Mouse (Mus musculus) lung, postnatal 0 days (tissue): Measurements from ENCODE around the gene Taar8b. TPM values are rescaled to one million over a fixed set of nuclear protein-coding genes. Genes with fewer than 3 reads are reported as not detected.
"Not testable (repeated sequence)": the region's sequence is repeated elsewhere in the genome, so short reads cannot be mapped to it uniquely, and the experiment has no call there.

Source experiments
- ATAC-seq: fragments of 200-750 bp; cut with Nextera tagmentation; 2 replicates; pipeline ENCODE4 v1.8.0; 2017; ENCODE audit warnings: moderate library complexity
- DNase-seq: peaks from one replicate; pipeline ENCODE4 v3.0.0-alpha.2; 2016; ENCODE audit warnings: low spot score
- H3K27ac ChIP-seq: fragments of 300-500 bp; sonication (generic); 2 replicates; pipeline ENCODE4 v1.5.1; 2014; ENCODE audit warnings: antibody characterized with exemption, mild to moderate bottlenecking, low read length, mixed read lengths
- H3K27me3 ChIP-seq: fragments of 300-500 bp; sonication (generic); replicated peaks from 2 replicates; pipeline ENCODE4 v1.6.1; 2014; ENCODE audit warnings: low read length, mixed read lengths; ENCODE audit not compliant: insufficient read depth
- H3K36me3 ChIP-seq: fragments of 300-500 bp; sonication (generic); 2 replicates; pipeline ENCODE4 v1.6.1; 2014; ENCODE audit warnings: low read length, mixed read lengths; ENCODE audit not compliant: insufficient read depth
- H3K4me1 ChIP-seq: fragments of 300-500 bp; sonication (generic); 2 replicates; pipeline ENCODE4 v1.6.1; 2014; ENCODE audit warnings: antibody characterized with exemption, low read depth, low read length, mixed read lengths; ENCODE audit not compliant: insufficient read depth
- H3K4me2 ChIP-seq: fragments of 300-500 bp; sonication (generic); replicated peaks from 2 replicates; pipeline ENCODE4 v1.6.1; 2014; ENCODE audit warnings: low read depth, mild to moderate bottlenecking, low read length, moderate library complexity, mixed read lengths
- H3K4me3 ChIP-seq: fragments of 300-500 bp; sonication (generic); 2 replicates; pipeline ENCODE4 v1.5.1; 2014; ENCODE audit warnings: low read depth, low read length
- H3K9ac ChIP-seq: fragments of 300-500 bp; sonication (generic); replicated peaks from 2 replicates; pipeline ENCODE4 v1.6.1; 2014; ENCODE audit warnings: low read depth, mild to moderate bottlenecking
- H3K9me3 ChIP-seq: fragments of 300-500 bp; sonication (generic); 2 replicates; pipeline ENCODE4 v1.6.1; 2016; ENCODE audit warnings: low read length, mixed read lengths
- CTCF ChIP-seq: IDR thresholded peaks from 2 replicates; pipeline ENCODE4 v1.5.1; 2016; ENCODE audit warnings: antibody characterized with exemption, mild to moderate bottlenecking
- EP300 ChIP-seq: IDR thresholded peaks from 2 replicates; pipeline ENCODE4 v1.6.1; 2016; ENCODE audit warnings: antibody characterized with exemption, mild to moderate bottlenecking, control low read depth
- WGBS: fragments of 180-500 bp; shearing (Covaris S2); extraction: QIAGEN DNeasy Blood & Tissue Kit; methylation state at CpG from one replicate; pipeline ENCODE4 v1.1.7; 2014; 5-methylcytosine and 5-hydroxymethylcytosine counted together
- polyA plus RNA-seq: library from polyadenylated mRNA; unstranded; fragments of >200 nt; fragmentation: Nextera tagmentation; extraction: Ambion mirVana; gene quantifications from 2 replicates; pipeline ENCODE4 v1.2.1, GENCODE M21; 2015

The Taar8b gene
- polyA plus RNA-seq, 1 experiment from 2014 or later = not detected

- H3K36me3 ChIP-seq = no peaks in the 10 kb centered on the region
- H3K27ac ChIP-seq = no peak overlapping the region
- DNase-seq (peak; percentile 80), ATAC-seq (no peak)
- 42% methylated on average over 6 of the region's 6 CpGs for WGBS
- no peaks in the 10 kb centered on the region for H3K4me1 ChIP-seq
- H3K9ac ChIP-seq = no peak overlapping the region
- no peak overlapping the region for H3K4me2 ChIP-seq
- H3K9me3 ChIP-seq = no peaks in the 10 kb centered on the region
- H3K4me3 ChIP-seq = no peak overlapping the region
- TF ChIP-seq EP300 (no peak), CTCF (peak; percentile 84)
- no peaks in the 10 kb centered on the region for H3K27me3 ChIP-seq
Observed at GRCm38 (mm10) chr10:24111116-24111778, 19.2 kb upstream of the Taar8b start.

- H3K36me3 ChIP-seq, ATAC-seq, H3K27me3 ChIP-seq, H3K9ac ChIP-seq, H3K4me1 ChIP-seq, H3K4me2 ChIP-seq, H3K4me3 ChIP-seq, H3K9me3 ChIP-seq, H3K27ac ChIP-seq, DNase-seq: not testable (repeated sequence)
- 74% methylated on average over 8 of the region's 8 CpGs for WGBS
Observed at GRCm38 (mm10) chr10:24109434-24109833, 17.3 kb upstream of the Taar8b start, which contains the start of gene Taar9. Gene Taar9, minus strand, starts transcription at chr10:24109534.

GRCm38 (mm10) chr10:24108236-24108635, 16.1 kb upstream of the Taar8b start:
- H3K4me1 ChIP-seq = no peaks in the 10 kb centered on the region
- no peak for ATAC-seq
- TF ChIP-seq EP300 (no peak), CTCF (no peak)
- H3K4me3 ChIP-seq = no peak overlapping the region
- no peaks in the 10 kb centered on the region for H3K36me3 ChIP-seq
- H3K27ac ChIP-seq = no peak overlapping the region
- no peak overlapping the region for H3K9ac ChIP-seq
- H3K27me3 ChIP-seq = no peaks in the 10 kb centered on the region
- no peak overlapping the region for H3K4me2 ChIP-seq
- 72% methylated on average over 3 of the region's 3 CpGs for WGBS
- no peaks in the 10 kb centered on the region for H3K9me3 ChIP-seq
- no peak for DNase-seq

GRCm38 (mm10) chr10:24107747-24108146, 15.7 kb upstream of the Taar8b start:
- no peaks in the 10 kb centered on the region for H3K36me3 ChIP-seq
- H3K9ac ChIP-seq = no peak overlapping the region
- 61% methylated on average over 5 of the region's 5 CpGs for WGBS
- no peaks in the 10 kb centered on the region for H3K9me3 ChIP-seq
- no peak overlapping the region for H3K4me3 ChIP-seq
- H3K27me3 ChIP-seq = no peaks in the 10 kb centered on the region
- TF ChIP-seq CTCF = no peak
- no peak for TF ChIP-seq EP300
- ATAC-seq = no peak
- H3K4me2 ChIP-seq = no peak overlapping the region
- no peak overlapping the region for H3K27ac ChIP-seq
- DNase-seq = no peak
- no peaks in the 10 kb centered on the region for H3K4me1 ChIP-seq

- not testable (repeated sequence) for DNase-seq, H3K27ac ChIP-seq, H3K4me3 ChIP-seq, H3K27me3 ChIP-seq, H3K9me3 ChIP-seq, H3K4me1 ChIP-seq, H3K9ac ChIP-seq, H3K4me2 ChIP-seq, ATAC-seq, H3K36me3 ChIP-seq
- WGBS = 0% methylated on average over 1 of the region's 1 CpGs
Observed at GRCm38 (mm10) chr10:24103299-24103698, 11.2 kb upstream of the Taar8b start.

- H3K27me3 ChIP-seq, H3K27ac ChIP-seq, ATAC-seq, H3K9ac ChIP-seq, DNase-seq, H3K4me1 ChIP-seq, H3K36me3 ChIP-seq, H3K4me3 ChIP-seq, H3K9me3 ChIP-seq, H3K4me2 ChIP-seq: not testable (repeated sequence)
- WGBS = 77% methylated on average over 1 of the region's 3 CpGs
Observed at GRCm38 (mm10) chr10:24101812-24102211, 9.7 kb upstream of the Taar8b start, which contains the start of gene Taar8c. Gene Taar8c, minus strand, starts transcription at chr10:24101912.

- H3K36me3 ChIP-seq, H3K9ac ChIP-seq: not testable (repeated sequence)
Observed at GRCm38 (mm10) chr10:24097010-24097409, 4.9 kb upstream of the Taar8b start.

More at GRCm38 (mm10) chr10:24097010-24097409, 4.9 kb upstream of the Taar8b start:
- DNase-seq, H3K27ac ChIP-seq, H3K4me3 ChIP-seq, H3K4me1 ChIP-seq, H3K4me2 ChIP-seq, H3K9me3 ChIP-seq, H3K27me3 ChIP-seq, ATAC-seq: not testable (repeated sequence)
- 23% methylated on average over 2 of the region's 2 CpGs for WGBS
